Mouse (Mus musculus): ENCODE data around the gene Acin1.

The Acin1 gene

GRCm38 (mm10) chr14:54696752-54697151 is 10.0 kb upstream of the Acin1 start:
- DNase-seq: no peak

- no peak for DNase-seq
Observed at GRCm38 (mm10) chr14:54695042-54695441, 8.3 kb upstream of the Acin1 start.

- DNase-seq: no peak
Observed at GRCm38 (mm10) chr14:54687251-54687650, 520 bp upstream of the Acin1 start.

GRCm38 (mm10) chr14:54686063-54686521 is 639 bp downstream of the Acin1 start, which contains the start of gene 1700123O20Rik:
TSS of gene 1700123O20Rik (plus strand) at chr14:54686216.
- peak in 1 of 2 experiments; percentile 81 for DNase-seq

- DNase-seq: peak in 1 of 2 experiments; percentile 14
Observed at GRCm38 (mm10) chr14:54685471-54685870, 1.3 kb downstream of the Acin1 start.

GRCm38 (mm10) chr14:54682396-54682795 is 4.3 kb downstream of the Acin1 start:
- DNase-seq: no peak

- DNase-seq: no peak
Observed at GRCm38 (mm10) chr14:54678657-54679304, 8.0 kb downstream of the Acin1 start.

GRCm38 (mm10) chr14:54676290-54676689 is 10.4 kb downstream of the Acin1 start:
- no peak for DNase-seq

- DNase-seq: no peak
Observed at GRCm38 (mm10) chr14:54674317-54674716, 12.4 kb downstream of the Acin1 start.

GRCm38 (mm10) chr14:54669381-54669780 is 17.4 kb downstream of the Acin1 start:
- DNase-seq: peak; percentile 63 to 64

GRCm38 (mm10) chr14:54664477-54665222 is 22.1 kb downstream of the Acin1 start:
- no peak for DNase-seq

- DNase-seq: no peak
Observed at GRCm38 (mm10) chr14:54660009-54660408, 26.7 kb downstream of the Acin1 start.

GRCm38 (mm10) chr14:54653496-54653895 is 33.2 kb downstream of the Acin1 start:
- peak; percentile 82 to 91 for DNase-seq

GRCm38 (mm10) chr14:54652787-54653186 is 33.9 kb downstream of the Acin1 start:
- DNase-seq: no peak

- DNase-seq: no peak
Observed at GRCm38 (mm10) chr14:54651556-54651955, 35.2 kb downstream of the Acin1 start.

GRCm38 (mm10) chr14:54650621-54651454 is 35.9 kb downstream of the Acin1 start:
- DNase-seq: peak; percentile 86 to 90

- DNase-seq: no peak
Observed at GRCm38 (mm10) chr14:54647900-54648299, 38.8 kb downstream of the Acin1 start.

GRCm38 (mm10) chr14:54646898-54647636 is 39.7 kb downstream of the Acin1 start:
- DNase-seq: no peak

- DNase-seq: no peak
Observed at GRCm38 (mm10) chr14:54646455-54646854, 40.3 kb downstream of the Acin1 start.

GRCm38 (mm10) chr14:54644294-54644693 is 42.4 kb downstream of the Acin1 start:
- DNase-seq: no peak

- no peak for DNase-seq
Observed at GRCm38 (mm10) chr14:54643011-54643410, 43.7 kb downstream of the Acin1 start.

GRCm38 (mm10) chr14:54642224-54642944 is 44.3 kb downstream of the Acin1 start:
- peak in 1 of 2 experiments; percentile 16 for DNase-seq

Data from cerebellum, adult 18-20 months (tissue).